8 mouse cellular contexts compared by ENCODE assay signal in the genomic region with DNA sequence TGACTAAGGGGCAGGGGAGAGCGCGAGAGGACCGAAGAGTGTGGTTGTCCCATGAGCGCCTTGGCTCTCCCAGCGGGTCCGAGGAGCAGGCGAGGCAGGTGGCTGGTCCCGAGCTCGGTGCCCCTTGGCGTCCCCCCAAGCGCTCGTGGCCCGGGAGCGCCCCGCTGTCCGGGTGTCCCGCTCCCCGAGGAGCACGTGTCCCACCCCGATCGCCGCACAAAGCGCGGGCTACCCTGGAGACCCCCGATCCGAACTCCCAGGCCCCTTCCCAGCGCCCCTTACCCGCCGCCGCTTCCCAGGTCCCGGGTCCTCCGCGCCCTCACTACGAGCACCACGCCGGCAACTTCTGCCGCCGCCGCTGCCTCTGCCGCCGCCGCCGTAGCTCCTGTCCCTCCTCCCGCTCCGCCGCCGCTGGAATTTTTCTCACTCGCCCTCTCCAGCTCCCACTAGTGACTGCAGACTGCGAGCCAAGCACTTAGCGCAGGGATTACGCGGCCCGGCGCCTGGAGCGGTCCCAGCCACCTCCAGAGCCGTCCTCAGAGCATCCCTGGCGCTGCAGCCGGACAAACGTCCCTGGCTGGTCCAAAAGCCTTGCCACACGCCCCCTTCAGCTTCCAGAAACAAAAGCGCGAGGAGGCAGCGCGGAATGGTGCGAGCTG. TPM values are rescaled to one million over a fixed set of nuclear protein-coding genes. Genes with fewer than 3 reads are reported as not detected.
DNase-seq lines count a peak whose midpoint lies in the region; ATAC-seq lines count a peak whose summit lies in the region.

TSS of gene Bmpr1b (minus strand) at position 563 of the 659 bp plus-strand sequence.

- no peaks in the 10 kb centered on the region for H3K9me3 ChIP-seq in intestine, embryonic 14.5 days (ENCODE audit: control insufficient read depth, low read length)

- H3K36me3 ChIP-seq in intestine, embryonic 14.5 days (ENCODE audit: control insufficient read depth, insufficient read depth, low read length), result no peaks in the 10 kb centered on the region

- peaks cover 11% of the 10 kb centered on the region for H3K27me3 ChIP-seq in intestine, embryonic 14.5 days (replicated peaks; ENCODE audit: control insufficient read depth, insufficient read depth, low read length)

- intact Hi-C loops in left cerebral cortex, postnatal 10 days (cut with DNase I), result loop anchor here (5.0 kb wide), 2 partner anchors 137 to 282 kb away; no protein-coding TSS in a partner anchor

- ATAC-seq in intestine, embryonic 14.5 days (replicated peaks; ENCODE audit: low FRiP score, low TSS enrichment, low read depth), result peak; percentile 80
- peak; percentile 47 for ATAC-seq in megakaryocyte-erythroid progenitor cell, adult 5-6 weeks (replicated peaks; ENCODE audit: low FRiP score, low TSS enrichment, poor library complexity, severe bottlenecking)

- under 1% methylated on average over 54 of the region's 65 CpGs for whole genome bisulfite sequencing in intestine, embryonic 14.5 days

- no peak within 1 kb of the TSS for H3K27ac ChIP-seq in intestine, embryonic 14.5 days (ENCODE audit: low read depth)

- H3K4me3 ChIP-seq in intestine, embryonic 14.5 days (ENCODE audit: low read depth, low read length), result peak within 1 kb of the TSS; percentile 54

- peak within 1 kb of the TSS; percentile 95 for H3K4me2 ChIP-seq in intestine, embryonic 14.5 days (ENCODE audit: low read length)

- peak; percentile 72 for DNase-seq in adrenal gland, adult 2 months
- DNase-seq in embryo, embryonic 11 days, result peak; percentile 90
- peak; percentile 72 for DNase-seq in gastrocnemius, postnatal 25 days
- DNase-seq in intestine, embryonic 14.5 days (ENCODE audit: low spot score), result peak; percentile 87
- peak; percentile 40 to 82 for DNase-seq in left cerebral cortex, postnatal 10 days (ENCODE audit: extremely low spot score in 1 of 2, low spot score in 2 of 2)
- DNase-seq in right cerebral cortex, postnatal 36 days (ENCODE audit: low spot score in 2 of 2), result peak; percentile 52 to 70
- no peak for DNase-seq in spleen, adult 12 weeks (ENCODE audit: low spot score)

- H3K4me1 ChIP-seq in intestine, embryonic 14.5 days (replicated peaks; ENCODE audit: control insufficient read depth, insufficient read depth, low read length), result no peaks in the 10 kb centered on the region; the same call in 1 of the 2 replicates

- peak within 1 kb of the TSS; percentile 53 for H3K9ac ChIP-seq in intestine, embryonic 14.5 days (ENCODE audit: low read length)

RNA-seq across cellular contexts. Expression of gene Bmpr1b, which starts in this region (rescaled TPM):
- total RNA-seq in adrenal gland, adult 2 months (2021), result under 1 TPM; 0.48 to 0.81 TPM
- 0.06 TPM in 1 of 2 replicates, not detected in the other for polyA plus RNA-seq in adrenal gland, adult 2 months (2012; rRNA removed)
- total RNA-seq in gastrocnemius, postnatal 25 days (2021), result 1 to 10 TPM; 1.6 to 3.6 TPM
- polyA plus RNA-seq in intestine, embryonic 14.5 days (2014; fragmentation: Nextera tagmentation; extraction: Ambion mirVana), result 2.1 TPM in 2 replicates
- 10 to 100 TPM; 10.8 to 11.6 TPM for total RNA-seq in left cerebral cortex, postnatal 10 days (2021)
- not detected in 2 replicates for total RNA-seq in megakaryocyte-erythroid progenitor cell, adult 5-6 weeks (2014; fragmentation: Nextera tagmentation)
- total RNA-seq in megakaryocyte-erythroid progenitor cell, adult 5-6 weeks (2017), result not detected in 2 replicates

Comparison
In these comparisons a context has a peak if more than half of its experiments do, and no peak if none do; other contexts are left out.
1. Peak in DNase-seq in adrenal gland, adult 2 months; RNA of the gene not detected or under 1 TPM.
2. Peak in ATAC-seq in megakaryocyte-erythroid progenitor cell, adult 5-6 weeks; RNA of the gene not detected or under 1 TPM.